Mouse (Mus musculus): Measurements from ENCODE around the gene 9230112D13Rik. TPM values are rescaled to one million over a fixed set of nuclear protein-coding genes. Genes with fewer than 3 reads are reported as not detected.

Gene 9230112D13Rik
- polyA plus RNA-seq (2014; fragmentation: Nextera tagmentation; extraction: Ambion mirVana), result not detected in 2 replicates

DNA sequence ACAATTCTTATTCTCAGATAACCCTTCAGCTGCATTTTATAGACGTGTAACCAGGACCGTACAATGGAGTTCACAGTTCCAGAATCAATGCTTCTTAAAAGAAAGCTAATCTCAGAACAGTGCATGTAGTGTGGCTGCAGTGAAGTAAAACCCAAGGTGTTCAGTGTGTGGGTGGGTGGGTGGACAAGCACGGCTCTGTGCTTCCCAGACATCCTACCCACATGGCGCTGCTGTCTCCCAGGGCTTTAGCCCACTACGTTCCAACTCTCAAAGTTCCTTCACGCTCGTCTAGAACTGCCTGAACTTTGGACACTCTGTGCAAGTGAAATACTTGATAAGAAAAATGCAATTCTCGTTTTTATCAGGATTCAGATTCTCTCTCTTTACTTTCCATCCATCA, at the start of gene 9230112D13Rik:
Gene 9230112D13Rik (minus strand): TSS at position 101 of the 400 bp plus-strand sequence.
- H3K4me1 ChIP-seq (ENCODE audit: control insufficient read depth, insufficient read depth, low read length), result no peaks in the 10 kb centered on the region
- no peak within 1 kb of the TSS for H3K4me2 ChIP-seq (ENCODE audit: low read depth, severe bottlenecking)
- H3K36me3 ChIP-seq (ENCODE audit: control insufficient read depth, insufficient read depth, low read length), result no peaks in the 10 kb centered on the region
- no peaks in the 10 kb centered on the region for H3K27me3 ChIP-seq (ENCODE audit: control insufficient read depth, insufficient read depth, low read length)
- no peak within 1 kb of the TSS for H3K4me3 ChIP-seq (ENCODE audit: low read depth, low read length)
- ATAC-seq (ENCODE audit: insufficient number of reproducible peaks, low FRiP score, low TSS enrichment, low read depth) (no peak), DNase-seq (ENCODE audit: low spot score) (no peak)
- no peak within 1 kb of the TSS for H3K9ac ChIP-seq (ENCODE audit: low read length)
- H3K9me3 ChIP-seq (ENCODE audit: control insufficient read depth, low read length), result no peaks in the 10 kb centered on the region
- WGBS, result 88% methylated on average over 8 of the region's 8 CpGs
- no peak within 1 kb of the TSS for H3K27ac ChIP-seq (replicated peaks; ENCODE audit: low read depth, low read length)

- H3K4me2 ChIP-seq (ENCODE audit: low read depth, severe bottlenecking), result no peak overlapping the region
- WGBS, result 80% methylated on average over 17 of the region's 17 CpGs
- H3K27me3 ChIP-seq (ENCODE audit: control insufficient read depth, insufficient read depth, low read length), result no peaks in the 10 kb centered on the region
- ATAC-seq (ENCODE audit: insufficient number of reproducible peaks, low FRiP score, low TSS enrichment, low read depth) (no peak), DNase-seq (ENCODE audit: low spot score) (no peak)
- H3K4me1 ChIP-seq (ENCODE audit: control insufficient read depth, insufficient read depth, low read length), result peaks cover 12% of the 10 kb centered on the region
- H3K9ac ChIP-seq (ENCODE audit: low read length), result no peak overlapping the region
- no peak overlapping the region for H3K27ac ChIP-seq (replicated peaks; ENCODE audit: low read depth, low read length)
- H3K9me3 ChIP-seq (ENCODE audit: control insufficient read depth, low read length), result no peaks in the 10 kb centered on the region; the same call in 1 of the 2 replicates
- H3K4me3 ChIP-seq (ENCODE audit: low read depth, low read length), result no peak overlapping the region
- H3K36me3 ChIP-seq (ENCODE audit: control insufficient read depth, insufficient read depth, low read length), result no peaks in the 10 kb centered on the region
These were observed 49.2 kb upstream of the 9230112D13Rik start for GRCm38 (mm10) chr14:34571610-34572387.

GRCm38 (mm10) chr14:34570903-34571302, 48.3 kb upstream of the 9230112D13Rik start:
- DNase-seq (ENCODE audit: low spot score), result no peak
- 90% methylated on average over 4 of the region's 4 CpGs for WGBS
- H3K9ac ChIP-seq (ENCODE audit: low read length), result no peak overlapping the region

GRCm38 (mm10) chr14:34570294-34570693, 47.7 kb upstream of the 9230112D13Rik start:
- Histone ChIP-seq H3K4me1 (ENCODE audit: control insufficient read depth, insufficient read depth, low read length) (peaks cover 12% of the 10 kb centered on the region), H3K4me3 (ENCODE audit: low read depth, low read length) (no peak overlapping the region), H3K9ac (ENCODE audit: low read length) (no peak overlapping the region), H3K9me3 (ENCODE audit: control insufficient read depth, low read length) (no peaks in the 10 kb centered on the region; the same call in 1 of the 2 replicates), H3K4me2 (ENCODE audit: low read depth, severe bottlenecking) (peak overlapping the region; percentile 56; the same call in 1 of the 2 replicates), H3K27ac (replicated peaks; ENCODE audit: low read depth, low read length) (no peak overlapping the region), H3K27me3 (ENCODE audit: control insufficient read depth, insufficient read depth, low read length) (no peaks in the 10 kb centered on the region), H3K36me3 (ENCODE audit: control insufficient read depth, insufficient read depth, low read length) (no peaks in the 10 kb centered on the region)
- WGBS, result 2% methylated on average over 6 of the region's 6 CpGs
- ATAC-seq (ENCODE audit: insufficient number of reproducible peaks, low FRiP score, low TSS enrichment, low read depth) (peak; percentile 68; the same call in 1 of the 2 replicates), DNase-seq (ENCODE audit: low spot score) (peak; percentile 91)

More at GRCm38 (mm10) chr14:34570903-34571302, 48.3 kb upstream of the 9230112D13Rik start:
- Histone ChIP-seq H3K27ac (replicated peaks; ENCODE audit: low read depth, low read length) (no peak overlapping the region), H3K4me3 (ENCODE audit: low read depth, low read length) (no peak overlapping the region), H3K4me2 (ENCODE audit: low read depth, severe bottlenecking) (no peak overlapping the region), H3K4me1 (ENCODE audit: control insufficient read depth, insufficient read depth, low read length) (peaks cover 12% of the 10 kb centered on the region), H3K27me3 (ENCODE audit: control insufficient read depth, insufficient read depth, low read length) (no peaks in the 10 kb centered on the region), H3K36me3 (ENCODE audit: control insufficient read depth, insufficient read depth, low read length) (no peaks in the 10 kb centered on the region), H3K9me3 (ENCODE audit: control insufficient read depth, low read length) (no peaks in the 10 kb centered on the region; the same call in 1 of the 2 replicates)
- ATAC-seq (ENCODE audit: insufficient number of reproducible peaks, low FRiP score, low TSS enrichment, low read depth), result no peak

- no peaks in the 10 kb centered on the region for H3K36me3 ChIP-seq (ENCODE audit: control insufficient read depth, insufficient read depth, low read length)
- peak overlapping the region; percentile 20; the same call in 1 of the 2 replicates for H3K4me3 ChIP-seq (ENCODE audit: low read depth, low read length)
- H3K9ac ChIP-seq (ENCODE audit: low read length), result peak overlapping the region; percentile 27; the same call in 1 of the 2 replicates
- no peak for DNase-seq (ENCODE audit: low spot score)
- H3K27me3 ChIP-seq (ENCODE audit: control insufficient read depth, insufficient read depth, low read length), result no peaks in the 10 kb centered on the region
- WGBS, result 29% methylated on average over 27 of the region's 27 CpGs
- no peak overlapping the region for H3K27ac ChIP-seq (replicated peaks; ENCODE audit: low read depth, low read length)
- H3K9me3 ChIP-seq (ENCODE audit: control insufficient read depth, low read length), result no peaks in the 10 kb centered on the region; the same call in 1 of the 2 replicates
- peaks cover 12% of the 10 kb centered on the region for H3K4me1 ChIP-seq (ENCODE audit: control insufficient read depth, insufficient read depth, low read length)
- peak overlapping the region; percentile 56 for H3K4me2 ChIP-seq (ENCODE audit: low read depth, severe bottlenecking)
- ATAC-seq (ENCODE audit: insufficient number of reproducible peaks, low FRiP score, low TSS enrichment, low read depth), result no peak
These were observed 47.1 kb upstream of the 9230112D13Rik start for GRCm38 (mm10) chr14:34569534-34570194.

- H3K27me3 ChIP-seq (ENCODE audit: control insufficient read depth, insufficient read depth, low read length), result no peaks in the 10 kb centered on the region
- WGBS, result 78% methylated on average over 4 of the region's 4 CpGs
- peaks cover 12% of the 10 kb centered on the region for H3K4me1 ChIP-seq (ENCODE audit: control insufficient read depth, insufficient read depth, low read length)
- H3K36me3 ChIP-seq (ENCODE audit: control insufficient read depth, insufficient read depth, low read length), result no peaks in the 10 kb centered on the region
- no peak overlapping the region for H3K9ac ChIP-seq (ENCODE audit: low read length)
- DNase-seq (ENCODE audit: low spot score) (no peak), ATAC-seq (ENCODE audit: insufficient number of reproducible peaks, low FRiP score, low TSS enrichment, low read depth) (no peak)
- H3K9me3 ChIP-seq (ENCODE audit: control insufficient read depth, low read length), result no peaks in the 10 kb centered on the region
- H3K4me3 ChIP-seq (ENCODE audit: low read depth, low read length), result no peak overlapping the region
- no peak overlapping the region for H3K4me2 ChIP-seq (ENCODE audit: low read depth, severe bottlenecking)
- H3K27ac ChIP-seq (replicated peaks; ENCODE audit: low read depth, low read length), result no peak overlapping the region
These were observed 46.0 kb upstream of the 9230112D13Rik start for GRCm38 (mm10) chr14:34568626-34569025.

DNA sequence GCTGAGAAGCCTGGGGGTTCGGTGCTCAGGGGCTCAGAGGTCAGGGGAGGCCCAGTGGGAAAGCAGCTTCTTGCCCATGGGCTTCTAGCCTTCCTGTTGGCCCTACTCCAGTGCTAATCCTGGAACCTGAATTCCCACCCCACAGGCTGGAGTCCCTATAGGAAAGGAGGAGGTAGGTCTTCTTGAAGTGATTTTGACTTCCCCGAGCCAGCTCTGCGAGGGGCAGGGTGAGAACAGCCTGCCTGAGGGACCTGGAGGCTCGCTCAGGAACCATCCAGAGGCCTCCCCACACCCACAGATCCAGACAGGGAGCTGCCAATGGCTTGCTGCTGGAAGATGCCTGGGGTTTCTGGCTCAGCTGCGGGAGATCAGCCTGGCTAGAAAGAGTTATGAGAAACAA, 45.1 kb upstream of the 9230112D13Rik start:
- no peak overlapping the region; the same call in 1 of the 2 replicates for H3K27ac ChIP-seq (replicated peaks; ENCODE audit: low read depth, low read length)
- DNase-seq (ENCODE audit: low spot score), result no peak
- peaks cover 12% of the 10 kb centered on the region for H3K4me1 ChIP-seq (ENCODE audit: control insufficient read depth, insufficient read depth, low read length)
- no peak for ATAC-seq (ENCODE audit: insufficient number of reproducible peaks, low FRiP score, low TSS enrichment, low read depth)
- no peaks in the 10 kb centered on the region for H3K36me3 ChIP-seq (ENCODE audit: control insufficient read depth, insufficient read depth, low read length)
- H3K4me2 ChIP-seq (ENCODE audit: low read depth, severe bottlenecking), result no peak overlapping the region
- H3K9me3 ChIP-seq (ENCODE audit: control insufficient read depth, low read length), result no peaks in the 10 kb centered on the region
- no peak overlapping the region; the same call in 1 of the 2 replicates for H3K9ac ChIP-seq (ENCODE audit: low read length)
- 55% methylated on average over 5 of the region's 5 CpGs for WGBS
- H3K27me3 ChIP-seq (ENCODE audit: control insufficient read depth, insufficient read depth, low read length), result no peaks in the 10 kb centered on the region
- H3K4me3 ChIP-seq (ENCODE audit: low read depth, low read length), result no peak overlapping the region

GRCm38 (mm10) chr14:34566530-34566929, 43.9 kb upstream of the 9230112D13Rik start:
- Histone ChIP-seq H3K9ac (ENCODE audit: low read length) (no peak overlapping the region), H3K27me3 (ENCODE audit: control insufficient read depth, insufficient read depth, low read length) (no peaks in the 10 kb centered on the region), H3K4me1 (ENCODE audit: control insufficient read depth, insufficient read depth, low read length) (peaks cover 16% of the 10 kb centered on the region), H3K4me3 (ENCODE audit: low read depth, low read length) (no peak overlapping the region), H3K9me3 (ENCODE audit: control insufficient read depth, low read length) (no peaks in the 10 kb centered on the region), H3K27ac (replicated peaks; ENCODE audit: low read depth, low read length) (no peak overlapping the region), H3K36me3 (ENCODE audit: control insufficient read depth, insufficient read depth, low read length) (no peaks in the 10 kb centered on the region), H3K4me2 (ENCODE audit: low read depth, severe bottlenecking) (no peak overlapping the region)
- DNase-seq (ENCODE audit: low spot score) (no peak), ATAC-seq (ENCODE audit: insufficient number of reproducible peaks, low FRiP score, low TSS enrichment, low read depth) (no peak)
- 91% methylated on average over 7 of the region's 7 CpGs for WGBS
